Mouse (Mus musculus) kidney, adult 2 months (tissue): ENCODE measurements around the gene Galnt7.

ENCODE experiments used
- CTCF ChIP-seq: fragments of 200-500 bp; conservative IDR thresholded peaks from 2 replicates; pipeline ENCODE4 v1.5.1; 2011; ENCODE audit warnings: low read depth, mild to moderate bottlenecking, control low read depth, low read length, moderate library complexity, mixed read lengths; ENCODE audit not compliant: insufficient read depth, insufficient read length
- POLR2A ChIP-seq: fragments of 200-500 bp; IDR thresholded peaks from one replicate; pipeline ENCODE4 v1.6.1; 2011; ENCODE audit warnings: low read depth, low read length, control low read depth

GRCm38 (mm10) chr8:57616965-57617364 lies 35.9 kb downstream of the Galnt7 start:
- no peak for TF ChIP-seq POLR2A
- TF ChIP-seq CTCF, result no peak
